Mouse (Mus musculus) liver, postnatal 0 days (tissue): ENCODE results near the gene Methig1. TPM values are rescaled to one million over a fixed set of nuclear protein-coding genes. Genes with fewer than 3 reads are reported as not detected.
A peak's percentile ranks its signal among the peaks of the same experiment; 100 is the strongest.
"Not testable (repeated sequence)": the region's sequence is repeated elsewhere in the genome, so short reads cannot be mapped to it uniquely, and the experiment has no call there.

Source experiments
- ATAC-seq: fragments of 200-750 bp; cut with Nextera tagmentation; 2 replicates; pipeline ENCODE4 v1.8.0; 2017; ENCODE audit warnings: mild to moderate bottlenecking, moderate library complexity
- DNase-seq: peaks from one replicate; pipeline ENCODE4 v3.0.0-alpha.2; 2016
- H3K27ac ChIP-seq: fragments of 300-500 bp; sonication (generic); 2 replicates; pipeline ENCODE4 v1.5.1; 2014; ENCODE audit warnings: antibody characterized with exemption, moderate library complexity, mild to moderate bottlenecking, low read depth
- H3K27me3 ChIP-seq: fragments of 300-500 bp; sonication (generic); 2 replicates; pipeline ENCODE4 v1.6.1; 2014; ENCODE audit warnings: low read length, control low read depth, mixed read lengths; ENCODE audit not compliant: insufficient read depth
- H3K36me3 ChIP-seq: fragments of 300-500 bp; sonication (generic); replicated peaks from 2 replicates; pipeline ENCODE4 v1.6.1; 2014; ENCODE audit warnings: mild to moderate bottlenecking, control low read depth, low read length, moderate library complexity, mixed read lengths; ENCODE audit not compliant: insufficient read depth
- H3K4me1 ChIP-seq: fragments of 300-500 bp; sonication (generic); 2 replicates; pipeline ENCODE4 v1.6.1; 2014; ENCODE audit warnings: antibody characterized with exemption, mild to moderate bottlenecking, control low read depth; ENCODE audit not compliant: insufficient read depth
- H3K4me2 ChIP-seq: fragments of 300-500 bp; sonication (generic); 2 replicates; pipeline ENCODE4 v1.6.1; 2014; ENCODE audit warnings: low read depth, mild to moderate bottlenecking, low read length, moderate library complexity, mixed read lengths
- H3K4me3 ChIP-seq: fragments of 300-500 bp; sonication (generic); 2 replicates; pipeline ENCODE4 v1.5.1; 2014; ENCODE audit warnings: low read depth, low read length
- H3K9ac ChIP-seq: fragments of 300-500 bp; sonication (generic); replicated peaks from 2 replicates; pipeline ENCODE4 v1.6.1; 2014; ENCODE audit warnings: mild to moderate bottlenecking, moderate library complexity
- H3K9me3 ChIP-seq: fragments of 300-500 bp; sonication (generic); 2 replicates; pipeline ENCODE4 v1.6.1; 2016; ENCODE audit warnings: mild to moderate bottlenecking, control low read depth, low read length, mixed read lengths
- CTCF ChIP-seq: sonication (generic); IDR thresholded peaks from 2 replicates; pipeline ENCODE4 v1.5.1; 2016; ENCODE audit warnings: antibody characterized with exemption, low read depth
- EP300 ChIP-seq: IDR thresholded peaks from 2 replicates; pipeline ENCODE4 v1.6.1; 2016; ENCODE audit warnings: antibody characterized with exemption, low read depth, mild to moderate bottlenecking
- WGBS: fragments of 180-500 bp; shearing (Covaris S2); extraction: QIAGEN DNeasy Blood & Tissue Kit; methylation state at CpG from one replicate; pipeline ENCODE4 v1.1.7; 2014; ENCODE audit not compliant: insufficient replicate concordance; 5-methylcytosine and 5-hydroxymethylcytosine counted together
- polyA plus RNA-seq: library from polyadenylated mRNA; unstranded; fragments of >200 nt; fragmentation: Nextera tagmentation; extraction: Ambion mirVana; gene quantifications from 2 replicates; pipeline ENCODE4 v1.2.1, GENCODE M21; 2015

Methig1 gene
- 0.12 and 0.15 TPM in 2 replicates for polyA plus RNA-seq

- Histone ChIP-seq H3K27ac (no peak within 1 kb of the TSS), H3K9ac (no peak within 1 kb of the TSS), H3K4me2 (no peak within 1 kb of the TSS), H3K9me3 (no peaks in the 10 kb centered on the region), H3K4me3 (no peak within 1 kb of the TSS), H3K36me3 (no peaks in the 10 kb centered on the region), H3K27me3 (no peaks in the 10 kb centered on the region), H3K4me1 (peaks cover 4% of the 10 kb centered on the region; the same call in 1 of the 2 replicates)
- no peak for ATAC-seq
- WGBS = 79% methylated on average over 10 of the region's 10 CpGs
- TF ChIP-seq EP300 (no peak), CTCF (no peak)
- DNase-seq = no peak
Measured at GRCm38 (mm10) chr15:100352711-100353250, at the start of gene Methig1, which contains the start of gene Mettl7a2. Gene Methig1 (plus strand): TSS chr15:100353149. Gene Mettl7a2 (plus strand): TSS chr15:100353200.

- no peak for TF ChIP-seq CTCF
- TF ChIP-seq EP300 = no peak
Measured at GRCm38 (mm10) chr15:100303428-100304018, 49.4 kb upstream of the Methig1 start.

GRCm38 (mm10) chr15:100304019-100304991, 48.6 kb upstream of the Methig1 start, which contains the start of gene Mettl7a1:
Gene Mettl7a1 (plus strand): TSS chr15:100304140.
- DNase-seq (peak; percentile 85), ATAC-seq (peak; percentile 81)
- Histone ChIP-seq H3K27me3 (no peaks in the 10 kb centered on the region), H3K4me1 (peaks cover 13% of the 10 kb centered on the region; the same call in 1 of the 2 replicates), H3K27ac (peak within 1 kb of the TSS; percentile 98), H3K36me3 (no peaks in the 10 kb centered on the region), H3K9ac (peak within 1 kb of the TSS; percentile 79), H3K9me3 (no peaks in the 10 kb centered on the region), H3K4me3 (peak within 1 kb of the TSS; percentile 69), H3K4me2 (peak within 1 kb of the TSS; percentile 78)
- TF ChIP-seq EP300 (peak; percentile 87), CTCF (no peak)
- WGBS = under 1% methylated on average over 20 of the region's 30 CpGs

More at GRCm38 (mm10) chr15:100303428-100304018, 49.4 kb upstream of the Methig1 start:
- Histone ChIP-seq H3K27me3 (no peaks in the 10 kb centered on the region), H3K4me3 (peak overlapping the region; percentile 69), H3K9me3 (no peaks in the 10 kb centered on the region), H3K4me2 (peak overlapping the region; percentile 78), H3K9ac (no peak overlapping the region), H3K36me3 (no peaks in the 10 kb centered on the region), H3K27ac (peak overlapping the region; percentile 98), H3K4me1 (peaks cover 13% of the 10 kb centered on the region; the same call in 1 of the 2 replicates)
- WGBS = 39% methylated on average over 8 of the region's 8 CpGs
- DNase-seq (no peak), ATAC-seq (no peak)

GRCm38 (mm10) chr15:100306201-100306600, 46.7 kb upstream of the Methig1 start:
- no peaks in the 10 kb centered on the region for H3K36me3 ChIP-seq
- peak overlapping the region; percentile 78 for H3K4me2 ChIP-seq
- H3K27ac ChIP-seq = no peak overlapping the region
- no peaks in the 10 kb centered on the region for H3K9me3 ChIP-seq
- no peak for TF ChIP-seq CTCF
- no peak for TF ChIP-seq EP300
- peak overlapping the region; percentile 69 for H3K4me3 ChIP-seq
- WGBS = 35% methylated on average over 2 of the region's 2 CpGs
- DNase-seq (no peak), ATAC-seq (no peak)
- H3K27me3 ChIP-seq = no peaks in the 10 kb centered on the region
- H3K9ac ChIP-seq = no peak overlapping the region
- peaks cover 13% of the 10 kb centered on the region; the same call in 1 of the 2 replicates for H3K4me1 ChIP-seq

- TF ChIP-seq CTCF = peak; percentile 68
- peak; percentile 46 for DNase-seq
- H3K27me3 ChIP-seq, H3K27ac ChIP-seq, H3K4me2 ChIP-seq, H3K9ac ChIP-seq, H3K9me3 ChIP-seq, H3K36me3 ChIP-seq, H3K4me3 ChIP-seq: not testable (repeated sequence)
- 33% methylated on average over 10 of the region's 11 CpGs for WGBS
- peak; percentile 28 for ATAC-seq
- peaks cover 19% of the 10 kb centered on the region for H3K4me1 ChIP-seq
Measured at GRCm38 (mm10) chr15:100307438-100308096, 45.4 kb upstream of the Methig1 start.
